Mouse (Mus musculus): ENCODE measurements around the gene Ranbp17.

The Ranbp17 gene

GRCm38 (mm10) chr11:33513376-33513991 is at the start of gene Ranbp17:
TSS of gene Ranbp17 (minus strand) at chr11:33513746.
- peak; percentile 93 for DNase-seq (ENCODE audit: low read depth, low spot score)

GRCm38 (mm10) chr11:33554123-33554522 is 40.6 kb upstream of the Ranbp17 start:
- DNase-seq (ENCODE audit: low read depth, low spot score): peak; percentile 80

- DNase-seq (ENCODE audit: low read depth, low spot score): peak; percentile 91
These were observed 37.5 kb upstream of the Ranbp17 start for GRCm38 (mm10) chr11:33550861-33551560.

- no peak for DNase-seq (ENCODE audit: low read depth, low spot score)
These were observed 33.8 kb upstream of the Ranbp17 start for GRCm38 (mm10) chr11:33547386-33547785.

DNA sequence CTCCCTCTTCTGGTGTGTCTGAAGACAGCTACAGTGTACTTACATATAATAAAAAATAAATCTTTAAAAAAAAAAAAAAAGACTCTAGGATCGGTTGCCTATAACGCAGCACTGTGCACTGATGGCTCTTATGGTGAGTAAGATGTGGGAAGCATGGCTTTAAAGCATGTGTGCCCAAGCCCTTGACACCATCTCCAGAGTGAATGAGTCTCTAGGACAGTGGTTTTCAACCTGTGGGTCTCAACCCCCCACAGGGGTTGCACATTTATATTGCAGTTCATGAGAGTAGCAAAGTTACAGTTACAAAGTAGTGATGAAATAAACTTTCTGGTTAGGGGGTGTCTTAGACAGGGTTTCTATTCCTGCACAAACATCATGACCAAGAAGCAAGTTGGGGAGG is 31.4 kb upstream of the Ranbp17 start:
- DNase-seq (ENCODE audit: low read depth, low spot score): no peak

DNA sequence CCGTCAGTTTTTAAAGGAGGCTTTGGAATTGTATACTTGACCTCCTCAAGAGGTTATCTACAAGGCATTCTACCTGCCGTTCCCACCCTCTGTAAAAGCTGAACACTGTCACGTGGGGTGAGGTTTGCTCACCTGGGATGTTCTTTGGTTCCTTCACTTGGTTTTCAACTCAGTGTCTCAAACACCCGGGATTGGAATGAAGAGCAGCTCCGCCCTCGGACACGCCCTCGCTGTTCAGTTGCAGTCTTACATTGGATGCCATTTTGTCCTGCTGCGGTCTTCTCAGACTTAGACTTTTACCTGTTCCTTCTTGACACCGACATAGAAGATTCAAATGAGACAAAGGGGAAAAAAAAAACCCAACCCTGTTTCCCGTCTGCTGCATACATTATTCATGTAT is 30.6 kb upstream of the Ranbp17 start:
- DNase-seq (ENCODE audit: low read depth, low spot score): peak; percentile 96

DNA sequence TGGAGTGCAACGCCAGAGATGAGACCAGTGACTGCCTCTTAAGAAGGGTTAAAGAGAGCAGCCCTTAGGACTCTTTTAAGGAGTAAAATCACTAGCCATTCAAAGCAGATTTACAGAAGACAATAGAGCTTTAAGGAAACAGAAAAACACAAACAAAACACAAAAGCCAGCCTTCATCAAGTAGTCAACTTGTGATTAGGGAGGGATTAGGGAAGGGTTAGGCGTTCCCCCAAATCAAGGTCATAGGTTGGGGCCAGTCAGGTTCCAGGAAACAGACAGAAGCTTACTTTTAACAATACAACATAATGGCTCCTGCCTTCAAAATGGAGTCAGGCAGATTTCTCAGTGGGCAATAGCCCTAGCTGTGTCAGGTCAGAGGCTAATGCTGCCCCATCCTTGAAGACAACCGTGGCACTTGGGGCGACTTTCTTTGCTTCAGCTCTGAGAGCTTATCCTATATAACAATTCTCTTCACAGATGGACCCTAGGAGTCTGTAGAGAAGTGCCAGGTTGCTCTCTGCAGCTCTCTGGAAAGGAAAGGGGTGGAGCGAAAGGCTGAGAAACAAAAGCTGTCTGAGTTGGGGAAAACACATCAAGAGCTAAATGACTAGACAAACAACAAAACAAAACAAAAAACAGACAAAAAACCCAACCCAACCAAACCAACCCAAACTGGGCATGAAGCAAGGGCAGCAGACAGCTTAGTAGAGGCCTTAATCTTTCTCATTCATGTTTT is 24.0 kb upstream of the Ranbp17 start:
- peak; percentile 97 for DNase-seq (ENCODE audit: low read depth, low spot score)

GRCm38 (mm10) chr11:33536636-33537035 is 23.1 kb upstream of the Ranbp17 start:
- peak; percentile 65 for DNase-seq (ENCODE audit: low read depth, low spot score)

DNA sequence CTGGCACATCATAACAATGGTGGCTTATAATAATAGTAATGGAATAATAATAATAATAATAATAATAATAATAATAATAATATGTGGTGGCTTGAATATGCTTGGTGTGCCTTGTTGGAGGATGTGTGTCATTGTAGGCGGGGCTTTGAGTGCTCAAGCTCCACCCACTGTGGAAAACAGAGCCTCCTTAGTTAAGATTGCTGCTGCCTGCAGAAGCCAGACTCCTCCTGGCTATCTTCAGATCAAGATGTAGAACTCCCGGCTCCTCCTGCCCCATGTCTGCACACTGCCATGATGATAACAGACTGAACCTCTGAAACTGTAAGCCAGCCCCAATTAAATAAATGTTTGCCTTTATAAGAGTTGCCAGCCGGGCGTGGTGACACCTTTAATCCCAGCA is 21.0 kb upstream of the Ranbp17 start:
- peak; percentile 93 for DNase-seq (ENCODE audit: low read depth, low spot score)

DNA sequence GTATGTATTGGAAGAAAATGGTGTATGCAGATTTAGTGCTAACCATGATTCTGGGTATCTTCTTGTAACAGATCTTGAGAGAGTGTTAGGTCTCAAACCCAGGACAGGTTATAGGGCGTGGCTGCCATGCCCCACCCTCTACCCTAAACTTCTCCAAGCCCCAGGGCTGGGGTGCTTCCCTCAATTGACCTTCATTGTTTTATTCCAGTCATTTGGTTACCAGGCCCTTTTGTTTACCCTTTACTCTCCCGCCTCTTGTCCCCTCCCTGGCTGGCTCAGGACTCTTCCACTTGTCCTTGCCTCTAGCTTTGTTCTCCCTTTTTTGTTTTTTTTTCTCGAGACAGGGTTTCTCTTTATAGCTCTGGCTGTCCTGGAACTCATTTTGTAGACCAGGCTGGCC is 20.0 kb upstream of the Ranbp17 start:
- DNase-seq (ENCODE audit: low read depth, low spot score): peak; percentile 92

DNA sequence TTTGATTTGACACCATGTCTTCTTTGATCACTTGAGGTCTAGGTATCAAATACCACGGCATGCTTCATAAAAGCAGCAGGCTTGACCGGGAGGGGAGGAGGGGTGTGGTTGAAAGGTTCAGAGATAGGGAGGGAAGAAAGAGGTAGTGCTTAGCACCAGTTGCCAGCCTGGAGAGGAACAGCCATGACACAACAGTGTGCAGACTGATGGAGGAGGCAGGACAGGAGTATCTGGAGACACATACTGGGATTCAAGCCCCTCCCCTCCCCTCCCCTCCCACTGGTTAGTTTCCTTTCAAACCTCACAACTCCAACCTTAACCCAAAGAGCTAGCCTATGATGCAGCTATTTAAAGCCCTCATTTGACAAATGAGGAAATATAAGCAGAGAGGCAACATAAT is 16.0 kb upstream of the Ranbp17 start:
- DNase-seq (ENCODE audit: low read depth, low spot score): peak; percentile 78

GRCm38 (mm10) chr11:33512854-33513375 is 631 bp downstream of the Ranbp17 start:
- DNase-seq (ENCODE audit: low read depth, low spot score): peak; percentile 97

DNA sequence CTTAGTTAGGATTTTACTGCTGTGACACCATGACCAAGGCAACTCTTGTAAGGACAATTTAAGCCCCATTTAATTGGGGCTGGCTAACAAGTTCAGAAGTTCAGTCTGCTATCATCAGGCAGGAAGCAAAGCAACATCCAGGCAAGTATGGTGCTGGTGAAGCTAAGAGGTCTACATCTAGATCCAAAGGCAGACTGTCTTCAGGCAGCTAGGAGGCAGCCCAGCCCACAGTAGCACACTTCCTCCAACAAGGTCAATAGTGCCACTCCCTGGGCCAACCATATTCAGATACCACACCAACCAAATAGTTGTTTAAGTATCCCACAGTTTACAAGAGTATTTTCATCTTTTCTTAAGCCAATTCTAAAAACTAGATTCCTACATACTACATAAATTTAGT is 4.1 kb downstream of the Ranbp17 start:
- peak; percentile 35 for DNase-seq (ENCODE audit: low read depth, low spot score)

DNA sequence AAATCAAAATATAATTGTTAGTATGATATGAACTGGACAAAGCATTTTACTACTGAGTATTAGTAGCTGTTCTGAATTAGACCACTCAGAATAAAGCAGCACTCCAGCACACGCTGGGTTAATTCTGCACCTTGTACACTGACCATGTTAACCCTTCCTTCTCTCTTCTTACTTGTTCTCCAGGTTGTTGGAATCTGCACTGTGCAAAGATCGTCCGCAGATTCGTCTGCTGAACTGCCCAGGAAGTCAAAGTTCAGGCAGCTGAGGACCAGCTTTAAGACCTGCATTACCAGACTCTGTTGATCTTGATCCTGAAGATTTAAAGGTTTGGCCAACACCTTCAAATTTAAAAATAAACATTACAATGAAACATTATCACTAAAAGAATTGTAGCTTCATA is 27.8 kb downstream of the Ranbp17 start:
- DNase-seq (ENCODE audit: low read depth, low spot score): no peak

DNA sequence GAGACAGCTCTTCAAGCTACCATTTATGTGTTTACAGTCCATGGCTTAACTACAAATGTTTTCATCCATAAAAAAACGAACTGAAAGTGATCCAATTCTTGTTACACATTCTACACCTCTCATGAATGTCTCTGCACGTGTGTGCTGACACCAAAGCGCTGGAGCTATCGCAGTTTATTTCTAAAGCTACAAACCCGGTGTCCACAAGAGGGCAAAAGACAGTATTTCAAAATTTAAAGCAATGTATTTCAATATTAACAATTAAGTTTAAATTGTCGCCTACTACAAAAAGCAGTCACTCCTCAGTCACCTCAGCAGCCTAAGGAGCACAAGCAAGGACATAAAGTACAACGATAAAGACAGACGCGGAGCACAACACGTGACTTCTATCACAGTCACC is 33.1 kb downstream of the Ranbp17 start:
- no peak for DNase-seq (ENCODE audit: low read depth, low spot score)

DNA sequence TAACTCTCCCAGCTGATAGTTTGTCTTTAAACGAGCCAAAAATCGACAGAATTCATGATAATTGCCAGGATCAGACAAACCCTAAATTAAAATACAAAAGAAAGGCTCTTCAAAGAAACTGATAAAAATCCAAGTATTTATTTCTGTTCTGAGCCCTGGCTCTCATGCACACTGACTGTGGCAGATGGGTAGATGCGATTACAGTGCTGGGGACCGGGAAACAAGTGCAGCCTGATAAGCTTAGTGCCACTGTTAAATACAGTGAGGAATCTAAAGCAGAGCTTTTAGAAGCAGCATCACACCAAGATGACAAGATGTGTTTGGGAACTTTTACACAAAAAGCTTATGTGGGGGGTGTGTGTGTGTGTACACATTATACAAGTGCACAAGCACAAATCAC is 34.3 kb downstream of the Ranbp17 start:
- no peak for DNase-seq (ENCODE audit: low read depth, low spot score)

GRCm38 (mm10) chr11:33476634-33477033 is 36.9 kb downstream of the Ranbp17 start:
- DNase-seq (ENCODE audit: low read depth, low spot score): no peak

- DNase-seq (ENCODE audit: low read depth, low spot score): no peak
These were observed 52.4 kb downstream of the Ranbp17 start for GRCm38 (mm10) chr11:33461172-33461571.

DNA sequence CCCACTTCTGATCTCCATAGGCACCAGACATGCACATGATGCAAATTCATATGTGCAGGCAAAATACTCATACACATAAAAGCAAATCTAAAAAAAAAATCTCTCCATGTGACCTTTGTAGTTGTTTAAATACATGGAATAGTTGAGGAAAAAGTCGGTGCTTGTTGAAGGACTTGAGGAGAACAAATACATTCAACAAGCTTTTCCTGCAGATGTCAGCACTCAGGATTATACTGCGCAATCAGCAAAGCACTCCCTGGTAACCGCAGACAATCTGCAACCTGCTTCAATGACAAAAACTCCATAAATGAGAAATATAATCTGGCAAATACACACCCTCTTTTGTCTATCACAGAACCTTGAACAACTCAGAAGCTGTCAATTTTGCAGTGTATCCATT is 59.5 kb downstream of the Ranbp17 start:
- DNase-seq (ENCODE audit: low read depth, low spot score): no peak

GRCm38 (mm10) chr11:33433813-33434212 is 79.7 kb downstream of the Ranbp17 start:
- DNase-seq (ENCODE audit: low read depth, low spot score): no peak

DNA sequence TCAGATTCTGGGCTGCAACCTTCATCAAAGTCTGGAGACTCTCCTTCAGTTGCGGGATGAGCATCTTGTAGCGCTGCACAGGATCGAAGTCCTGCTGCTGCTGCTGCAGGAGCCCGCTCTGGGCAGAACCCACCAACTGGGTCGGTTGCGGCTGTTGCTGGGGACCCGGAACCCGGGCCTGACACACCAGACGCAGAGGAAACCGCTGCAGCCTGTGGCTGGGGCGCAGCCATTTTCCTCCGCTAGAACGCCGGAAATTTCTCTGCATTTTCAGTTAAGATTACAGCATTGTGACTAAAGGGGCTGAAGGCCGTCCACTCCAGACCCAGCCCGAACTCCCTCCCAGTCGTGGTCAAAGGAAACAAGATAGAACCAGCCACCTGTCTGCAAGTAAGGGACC is 85.3 kb downstream of the Ranbp17 start:
- peak; percentile 27 for DNase-seq (ENCODE audit: low read depth, low spot score)

DNA sequence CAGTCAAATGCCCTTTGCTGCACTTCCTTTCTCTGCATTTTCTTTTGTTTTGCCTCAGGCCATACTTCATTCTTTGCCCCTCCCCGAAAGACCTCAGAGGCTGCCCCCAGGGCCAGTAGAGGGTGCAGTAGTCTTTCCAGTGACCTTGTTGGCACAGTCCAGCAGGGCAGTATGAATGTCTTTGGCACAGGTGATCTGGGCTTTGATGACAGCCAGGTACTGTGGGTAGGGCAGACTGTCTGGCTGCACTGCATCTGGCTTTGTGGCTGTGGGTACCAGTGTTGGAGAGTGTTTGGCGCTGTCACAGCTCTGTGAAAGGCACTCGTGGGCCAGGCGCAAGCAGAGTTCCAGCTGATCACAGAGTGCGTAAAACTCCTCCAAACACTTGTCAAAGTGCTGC is 85.8 kb downstream of the Ranbp17 start:
- peak; percentile 22 for DNase-seq (ENCODE audit: low read depth, low spot score)

GRCm38 (mm10) chr11:33422226-33422625 is 91.3 kb downstream of the Ranbp17 start:
- DNase-seq (ENCODE audit: low read depth, low spot score): no peak

All from ZHBTc4 (cell line).